Mouse (Mus musculus): ENCODE results near the gene Olfr194. TPM values are rescaled to one million over a fixed set of nuclear protein-coding genes. Genes with fewer than 3 reads are reported as not detected.
A peak's percentile ranks its signal among the peaks of the same experiment; 100 is the strongest.
"Not testable (repeated sequence)": the region's sequence is repeated elsewhere in the genome, so short reads cannot be mapped to it uniquely, and the experiment has no call there.

Gene Olfr194
- total and polyA plus RNA-seq, 3 experiments = not detected

DNA sequence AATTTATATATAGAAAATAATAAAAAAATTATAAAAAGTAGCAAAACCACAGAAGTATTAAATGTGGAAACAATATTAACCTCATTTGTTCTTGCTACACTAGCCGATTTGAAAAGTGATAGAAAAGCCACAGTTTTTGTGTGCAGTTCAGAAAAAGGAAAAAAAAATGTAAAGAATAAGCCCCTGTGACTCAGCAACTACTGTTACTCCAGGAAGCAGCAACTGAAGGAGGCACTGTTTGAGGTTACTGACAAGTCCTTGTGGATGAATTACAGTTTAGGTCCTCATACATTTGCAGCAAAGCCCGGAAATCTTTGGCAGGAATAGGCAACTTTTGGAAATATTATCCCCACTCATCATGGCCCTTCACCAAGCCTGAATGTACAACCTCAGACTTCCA is 15.6 kb downstream of the Olfr194 start:
- DNase-seq (ENCODE audit: low read depth, low spot score) = peak; percentile 37
- H3K27ac ChIP-seq (ENCODE audit: control insufficient read depth, low read depth, low read length) = no peak overlapping the region
- no peaks in the 10 kb centered on the region for H3K9me3 ChIP-seq (replicated peaks; ENCODE audit: insufficient read depth, low read length)
- TF ChIP-seq ZMIZ1 (IDR thresholded peaks at IDR 0.05; ENCODE audit: low read depth, low read length) (no peak), ZNF384 (IDR thresholded peaks at IDR 0.05; ENCODE audit: low read depth, low read length) (peak; percentile 72)
- H3K4me1 ChIP-seq (ENCODE audit: control insufficient read depth in 1 of 2, insufficient read depth in 2 of 2, low read length in 2 of 2) = peaks cover 0 to 4% of the 10 kb centered on the region in 2 experiments; a peak in 2 of 4 replicates
- no peaks in the 10 kb centered on the region for H3K36me3 ChIP-seq (ENCODE audit: control insufficient read depth in 1 of 2, insufficient read depth in 2 of 2, low read length in 2 of 2)
- no peaks in the 10 kb centered on the region for H3K27me3 ChIP-seq (ENCODE audit: control insufficient read depth in 1 of 2, insufficient read depth in 2 of 2, low read length in 2 of 2)
- H3K4me3 ChIP-seq (ENCODE audit: control insufficient read depth in 1 of 2, insufficient read depth in 1 of 2, low read depth in 2 of 2, low read length in 2 of 2) = no peak overlapping the region
- H3K79me2 ChIP-seq (ENCODE audit: control insufficient read depth, insufficient read depth, low read length, poor library complexity) = no peaks in the 10 kb centered on the region
- H3K9ac ChIP-seq (ENCODE audit: control insufficient read depth, low read depth, low read length, poor library complexity, severe bottlenecking) = no peak overlapping the region

DNA sequence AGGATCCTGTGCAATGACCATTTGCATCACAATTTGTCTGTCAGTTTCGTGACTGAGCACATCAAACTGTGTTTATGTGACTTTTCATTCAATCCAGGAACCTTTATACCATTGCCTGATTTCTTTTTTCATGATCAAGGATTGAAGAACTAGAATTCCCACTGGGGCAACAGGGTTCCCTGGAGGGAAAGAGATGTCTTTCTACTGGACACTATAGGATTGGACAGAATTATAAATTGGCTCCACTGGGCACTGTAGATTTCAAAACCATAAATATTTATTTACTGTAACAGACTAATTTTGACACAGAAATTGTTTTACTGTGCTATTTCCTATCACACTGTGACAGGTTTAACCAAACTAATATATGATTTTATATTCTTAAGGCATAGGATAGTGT is 31.1 kb downstream of the Olfr194 start, which contains the start of gene Olfr191:
Gene Olfr191 (minus strand): TSS at position 101 of the 400 bp plus-strand sequence.
- H3K79me2 ChIP-seq (ENCODE audit: control insufficient read depth, insufficient read depth, low read length, poor library complexity); H3K4me3 ChIP-seq (ENCODE audit: control insufficient read depth in 1 of 2, insufficient read depth in 1 of 2, low read depth in 2 of 2, low read length in 2 of 2); H3K27me3 ChIP-seq (ENCODE audit: control insufficient read depth in 1 of 2, insufficient read depth in 2 of 2, low read length in 2 of 2): not testable (repeated sequence)

DNA sequence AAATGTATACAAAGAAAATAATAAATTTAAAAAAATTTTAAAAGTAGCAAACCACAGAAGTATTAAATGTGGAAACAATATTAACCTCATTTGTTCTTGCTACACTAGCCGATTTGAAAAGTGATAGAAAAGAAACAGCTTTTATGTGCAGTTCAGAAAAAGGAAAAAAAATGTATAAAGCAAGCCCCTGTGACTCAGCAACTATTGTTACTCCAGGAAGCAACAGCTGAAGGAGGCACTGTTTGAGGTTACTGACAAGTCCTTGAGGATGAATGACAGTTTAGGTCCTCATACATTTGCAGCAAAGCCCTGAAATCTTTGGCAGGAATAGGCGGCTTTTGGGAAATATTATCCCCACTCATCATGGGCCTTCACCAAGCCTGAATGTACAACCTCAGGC is 39.8 kb downstream of the Olfr194 start:
- H3K4me3 ChIP-seq (ENCODE audit: control insufficient read depth in 1 of 2, insufficient read depth in 1 of 2, low read depth in 2 of 2, low read length in 2 of 2); H3K4me1 ChIP-seq (ENCODE audit: control insufficient read depth in 1 of 2, insufficient read depth in 2 of 2, low read length in 2 of 2); H3K79me2 ChIP-seq (ENCODE audit: control insufficient read depth, insufficient read depth, low read length, poor library complexity); H3K9me3 ChIP-seq (replicated peaks; ENCODE audit: insufficient read depth, low read length); H3K36me3 ChIP-seq (ENCODE audit: control insufficient read depth in 1 of 2, insufficient read depth in 2 of 2, low read length in 2 of 2); H3K27me3 ChIP-seq (ENCODE audit: control insufficient read depth in 1 of 2, insufficient read depth in 2 of 2, low read length in 2 of 2); H3K9ac ChIP-seq (ENCODE audit: control insufficient read depth, low read depth, low read length, poor library complexity, severe bottlenecking); H3K27ac ChIP-seq (ENCODE audit: control insufficient read depth, low read depth, low read length): not testable (repeated sequence)
- TF ChIP-seq ZNF384 (IDR thresholded peaks at IDR 0.05; ENCODE audit: low read depth, low read length) = peak; percentile 79
- peak; percentile 43 for DNase-seq (ENCODE audit: low read depth, low spot score)

More for the DNA sequence above, 31.1 kb downstream of the Olfr194 start, which contains the start of gene Olfr191:
- not testable (repeated sequence) for H3K9me3 ChIP-seq (replicated peaks; ENCODE audit: insufficient read depth, low read length); H3K9ac ChIP-seq (ENCODE audit: control insufficient read depth, low read depth, low read length, poor library complexity, severe bottlenecking); DNase-seq (ENCODE audit: low read depth, low spot score); H3K4me1 ChIP-seq (ENCODE audit: control insufficient read depth in 1 of 2, insufficient read depth in 2 of 2, low read length in 2 of 2); H3K27ac ChIP-seq (ENCODE audit: control insufficient read depth, low read depth, low read length); H3K36me3 ChIP-seq (ENCODE audit: control insufficient read depth in 1 of 2, insufficient read depth in 2 of 2, low read length in 2 of 2)

DNA sequence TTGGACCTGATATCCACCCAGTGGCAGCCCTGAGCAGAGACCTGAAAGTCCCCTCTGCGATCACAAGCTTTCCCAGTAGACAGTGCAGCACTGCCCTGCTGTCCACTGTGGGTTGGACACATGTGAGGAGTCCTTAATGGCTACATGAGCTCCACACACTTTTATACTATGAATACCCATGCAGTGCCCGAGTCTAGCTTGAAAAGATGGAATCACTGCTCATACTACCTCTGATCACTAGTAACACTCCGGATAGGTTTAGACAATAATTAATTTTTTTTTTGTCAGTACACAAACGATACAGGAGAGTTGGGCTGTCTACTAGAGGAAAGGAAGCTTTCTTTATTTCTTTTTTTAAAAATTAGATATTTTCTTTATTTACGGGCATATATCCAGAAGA is 43.0 kb downstream of the Olfr194 start, which contains the start of gene Olfr190:
Gene Olfr190 (minus strand): TSS at position 101 of the 400 bp plus-strand sequence.
- peaks cover 0 to 3% of the 10 kb centered on the region in 2 experiments; a peak in 1 of 4 replicates for H3K4me1 ChIP-seq (ENCODE audit: control insufficient read depth in 1 of 2, insufficient read depth in 2 of 2, low read length in 2 of 2)
- no peak for DNase-seq (ENCODE audit: low read depth, low spot score)
- H3K9ac ChIP-seq (ENCODE audit: control insufficient read depth, low read depth, low read length, poor library complexity, severe bottlenecking) = no peak within 1 kb of the TSS
- H3K27me3 ChIP-seq (ENCODE audit: control insufficient read depth in 1 of 2, insufficient read depth in 2 of 2, low read length in 2 of 2) = no peaks in the 10 kb centered on the region
- H3K9me3 ChIP-seq (replicated peaks; ENCODE audit: insufficient read depth, low read length) = no peaks in the 10 kb centered on the region
- no peak within 1 kb of the TSS for H3K27ac ChIP-seq (ENCODE audit: control insufficient read depth, low read depth, low read length)
- H3K79me2 ChIP-seq (ENCODE audit: control insufficient read depth, insufficient read depth, low read length, poor library complexity) = no peaks in the 10 kb centered on the region
- peaks cover 0 to 2% of the 10 kb centered on the region in 2 experiments; a peak in 1 of 4 replicates for H3K36me3 ChIP-seq (ENCODE audit: control insufficient read depth in 1 of 2, insufficient read depth in 2 of 2, low read length in 2 of 2)
- no peak within 1 kb of the TSS for H3K4me3 ChIP-seq (ENCODE audit: control insufficient read depth in 1 of 2, insufficient read depth in 1 of 2, low read depth in 2 of 2, low read length in 2 of 2)
- TF ChIP-seq CHD2 (IDR thresholded peaks at IDR 0.05; ENCODE audit: low read length) (no peak), ZMIZ1 (IDR thresholded peaks at IDR 0.05; ENCODE audit: low read depth, low read length) (no peak), USF1 (IDR thresholded peaks at IDR 0.05; ENCODE audit: low read depth, low read length) (no peak), E2F4 (IDR thresholded peaks at IDR 0.05; ENCODE audit: borderline replicate concordance, low read depth, low read length) (no peak), CHD1 (IDR thresholded peaks at IDR 0.05; ENCODE audit: low read depth, low read length) (no peak), GATA1 (IDR thresholded peaks at IDR 0.05; ENCODE audit: low read depth, low read length) (no peak), TBP (IDR thresholded peaks at IDR 0.05; ENCODE audit: low read depth, low read length) (no peak), CTCF (IDR thresholded peaks at IDR 0.05 in 2 of 3, conservative IDR thresholded peaks at IDR 0.05 in 1 of 3; ENCODE audit: control insufficient read depth in 1 of 3, insufficient read depth in 1 of 3, low read depth in 2 of 3, low read length in 3 of 3, poor library complexity in 1 of 3, severe bottlenecking in 1 of 3) (no peak), ETS1 (IDR thresholded peaks at IDR 0.05; ENCODE audit: low read depth, low read length) (no peak), USF2 (IDR thresholded peaks at IDR 0.05; ENCODE audit: borderline replicate concordance in 1 of 2, insufficient read depth in 1 of 2, low read depth in 1 of 2, low read length in 2 of 2) (no peak), MEF2A (IDR thresholded peaks at IDR 0.05; ENCODE audit: extremely low read depth, insufficient replicate concordance, low read depth, low read length, poor library complexity, severe bottlenecking) (no peak)
